Mouse (Mus musculus) limb, embryonic 11.5 days (tissue): ENCODE measurements around the gene Copb1. TPM values are rescaled to one million over a fixed set of nuclear protein-coding genes. Genes with fewer than 3 reads are reported as not detected.

ENCODE experiments used
- ATAC-seq: fragments of 200-750 bp; cut with Nextera tagmentation; 2 replicates; pipeline ENCODE4 v1.8.0; 2017; ENCODE audit warnings: low read depth; ENCODE audit not compliant: insufficient number of reproducible peaks, low FRiP score, low TSS enrichment
- DNase-seq: peaks from one replicate; pipeline ENCODE4 v3.0.0-alpha.2; 2015; ENCODE audit warnings: low spot score
- H3K27ac ChIP-seq: fragments of 300-500 bp; sonication (generic); replicated peaks from 2 replicates; pipeline ENCODE4 v1.5.1; 2014; ENCODE audit warnings: low read depth, mild to moderate bottlenecking, low read length
- H3K27me3 ChIP-seq: fragments of 300-500 bp; sonication (generic); 2 replicates; pipeline ENCODE4 v1.6.1; 2014; ENCODE audit warnings: mild to moderate bottlenecking, low read length, mixed read lengths; ENCODE audit not compliant: control insufficient read depth, insufficient read depth
- H3K36me3 ChIP-seq: fragments of 300-500 bp; sonication (generic); 2 replicates; pipeline ENCODE4 v1.6.1; 2014; ENCODE audit warnings: mild to moderate bottlenecking, low read length, moderate library complexity, mixed read lengths; ENCODE audit not compliant: control insufficient read depth, insufficient read depth
- H3K4me1 ChIP-seq: fragments of 300-500 bp; sonication (generic); 2 replicates; pipeline ENCODE4 v1.6.1; 2014; ENCODE audit warnings: low read length, mixed read lengths; ENCODE audit not compliant: control insufficient read depth, insufficient read depth
- H3K4me2 ChIP-seq: fragments of 300-500 bp; sonication (generic); 2 replicates; pipeline ENCODE4 v1.6.1; 2014; ENCODE audit warnings: low read depth, mild to moderate bottlenecking, moderate library complexity; ENCODE audit not compliant: severe bottlenecking
- H3K4me3 ChIP-seq: fragments of 300-500 bp; sonication (generic); 2 replicates; pipeline ENCODE4 v1.5.1; 2014; ENCODE audit warnings: low read depth, low read length
- H3K9ac ChIP-seq: fragments of 300-500 bp; sonication (generic); 2 replicates; pipeline ENCODE4 v1.6.1; 2014; ENCODE audit warnings: mild to moderate bottlenecking, low read length
- H3K9me3 ChIP-seq: fragments of 300-500 bp; sonication (generic); 2 replicates; pipeline ENCODE4 v1.6.1; 2016; ENCODE audit warnings: low read length; ENCODE audit not compliant: control insufficient read depth
- WGBS: fragments of 180-500 bp; shearing (Covaris S2); extraction: QIAGEN DNeasy Blood & Tissue Kit; methylation state at CpG from one replicate; pipeline ENCODE4 v1.1.7; 2014; 5-methylcytosine and 5-hydroxymethylcytosine counted together
- polyA plus RNA-seq: library from polyadenylated mRNA; unstranded; fragments of >200 nt; fragmentation: Nextera tagmentation; extraction: Ambion mirVana; gene quantifications from 2 replicates; pipeline ENCODE4 v1.2.1, GENCODE M21; 2014

Gene Copb1
- 133 and 140 TPM in 2 replicates for polyA plus RNA-seq

- H3K27me3 ChIP-seq = no peaks in the 10 kb centered on the region
- H3K4me1 ChIP-seq = no peaks in the 10 kb centered on the region
- no peaks in the 10 kb centered on the region for H3K9me3 ChIP-seq
- 0 out of 2 replicates have a peak within 1 kb of the TSS, but pooled peaks have one; percentile 42 for H3K27ac ChIP-seq
- DNase-seq (peak; percentile 94), ATAC-seq (peak; percentile 97)
- H3K4me3 ChIP-seq = peak within 1 kb of the TSS; percentile 96
- H3K9ac ChIP-seq = peak within 1 kb of the TSS; percentile 95
- peaks cover 11% of the 10 kb centered on the region for H3K36me3 ChIP-seq
- WGBS = 2% methylated on average over 75 of the region's 75 CpGs
- peak within 1 kb of the TSS; percentile 58 for H3K4me2 ChIP-seq
Measured at GRCm38 (mm10) chr7:114253885-114254833, at the start of gene Copb1. Gene Copb1, minus strand, starts transcription at chr7:114254711.

- 86% methylated on average over 4 of the region's 4 CpGs for WGBS
- Histone ChIP-seq H3K4me2 (no peak overlapping the region), H3K27ac (no peak overlapping the region), H3K4me3 (no peak overlapping the region), H3K36me3 (no peaks in the 10 kb centered on the region), H3K9ac (no peak overlapping the region), H3K27me3 (no peaks in the 10 kb centered on the region), H3K4me1 (no peaks in the 10 kb centered on the region), H3K9me3 (no peaks in the 10 kb centered on the region)
- ATAC-seq (no peak), DNase-seq (no peak)
Measured at GRCm38 (mm10) chr7:114301293-114301782, 46.8 kb upstream of the Copb1 start.

GRCm38 (mm10) chr7:114300782-114301181 is 46.3 kb upstream of the Copb1 start:
- 88% methylated on average over 2 of the region's 2 CpGs for WGBS
- H3K9me3 ChIP-seq = no peaks in the 10 kb centered on the region
- H3K36me3 ChIP-seq = no peaks in the 10 kb centered on the region
- no peak overlapping the region for H3K4me3 ChIP-seq
- H3K27ac ChIP-seq = no peak overlapping the region
- H3K9ac ChIP-seq = no peak overlapping the region
- H3K27me3 ChIP-seq = no peaks in the 10 kb centered on the region
- ATAC-seq = no peak
- H3K4me2 ChIP-seq = no peak overlapping the region
- no peak for DNase-seq
- H3K4me1 ChIP-seq = no peaks in the 10 kb centered on the region

DNA sequence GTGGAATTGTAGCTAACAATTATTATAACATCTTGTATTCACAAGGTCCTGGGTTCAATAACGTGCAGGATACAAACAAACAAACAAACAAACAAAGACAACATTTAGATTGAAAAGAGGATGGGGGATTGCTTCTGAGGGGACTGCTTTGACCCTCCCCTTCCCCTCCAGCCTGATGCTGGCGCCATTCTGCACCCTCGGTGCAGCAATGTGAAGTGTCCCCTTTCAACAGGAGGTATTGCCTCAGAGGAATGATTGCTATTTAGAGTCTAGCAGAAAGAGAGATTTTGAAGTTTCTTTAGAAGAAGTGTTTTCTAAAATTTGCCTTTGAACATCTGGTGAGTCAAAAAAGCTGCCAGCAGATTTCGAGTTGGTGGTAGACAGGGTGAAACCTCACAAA is 44.7 kb upstream of the Copb1 start:
- no peaks in the 10 kb centered on the region for H3K9me3 ChIP-seq
- no peak for ATAC-seq

DNA sequence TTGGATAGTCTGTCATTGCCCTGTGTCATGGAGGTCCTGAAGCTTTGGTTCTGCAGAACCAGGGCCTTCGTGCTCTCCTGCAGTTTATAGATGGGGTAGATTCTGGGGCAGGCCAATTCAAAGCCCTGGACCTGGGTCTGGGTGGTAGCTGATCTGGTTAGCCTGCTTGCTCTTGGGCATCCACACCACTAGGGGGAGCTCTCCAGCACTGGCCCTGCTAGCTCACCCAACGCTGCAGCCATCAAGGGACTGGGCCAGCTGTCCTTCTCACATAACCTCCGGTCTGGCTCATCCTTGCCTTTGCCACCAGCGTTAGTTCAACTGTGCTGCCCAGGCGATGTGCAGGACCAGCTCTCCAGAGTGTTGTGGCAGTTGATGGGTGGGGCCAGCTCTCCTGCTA is 40.2 kb upstream of the Copb1 start:
- Histone ChIP-seq H3K27me3 (no peaks in the 10 kb centered on the region), H3K4me2 (no peak overlapping the region), H3K9ac (no peak overlapping the region), H3K36me3 (no peaks in the 10 kb centered on the region), H3K27ac (no peak overlapping the region), H3K4me3 (no peak overlapping the region), H3K9me3 (no peaks in the 10 kb centered on the region), H3K4me1 (0 out of 2 replicates have a peak, but pooled peaks cover 2% of the 10 kb centered on the region)
- 81% methylated on average over 5 of the region's 5 CpGs for WGBS
- DNase-seq (no peak), ATAC-seq (no peak)

More for the DNA sequence above, 44.7 kb upstream of the Copb1 start:
- 69% methylated on average over 4 of the region's 4 CpGs for WGBS
- Histone ChIP-seq H3K27ac (no peak overlapping the region), H3K4me1 (no peaks in the 10 kb centered on the region), H3K36me3 (no peaks in the 10 kb centered on the region), H3K4me3 (no peak overlapping the region), H3K4me2 (no peak overlapping the region), H3K9ac (no peak overlapping the region), H3K27me3 (no peaks in the 10 kb centered on the region)
- DNase-seq = no peak

DNA sequence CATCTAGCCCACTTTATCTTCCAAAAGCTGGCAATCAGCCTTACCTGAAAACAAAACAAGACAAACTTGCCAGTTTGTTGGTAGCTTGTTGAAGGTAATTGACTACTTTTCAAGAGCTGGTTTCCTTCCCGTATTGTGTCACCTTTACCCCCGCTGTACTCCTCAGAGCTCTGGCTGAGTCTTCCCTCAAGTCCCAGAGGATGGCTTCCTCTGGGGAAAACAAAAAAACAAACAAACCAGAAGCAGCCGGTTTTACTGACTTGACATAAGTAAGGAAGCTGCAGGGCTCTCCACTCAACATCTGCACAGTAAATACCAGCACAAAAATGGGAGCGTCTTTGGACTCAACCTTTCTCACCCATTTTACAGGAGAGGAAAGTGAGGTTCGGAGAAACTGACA is 39.4 kb upstream of the Copb1 start:
- Histone ChIP-seq H3K4me2 (no peak overlapping the region), H3K4me1 (0 out of 2 replicates have a peak, but pooled peaks cover 2% of the 10 kb centered on the region), H3K36me3 (no peaks in the 10 kb centered on the region), H3K4me3 (no peak overlapping the region), H3K9me3 (no peaks in the 10 kb centered on the region), H3K9ac (no peak overlapping the region), H3K27ac (no peak overlapping the region), H3K27me3 (no peaks in the 10 kb centered on the region)
- ATAC-seq = no peak
- WGBS = 76% methylated on average over 5 of the region's 5 CpGs
- DNase-seq = no peak

GRCm38 (mm10) chr7:114292501-114292971 is 38.0 kb upstream of the Copb1 start:
- DNase-seq (peak; percentile 40), ATAC-seq (peak; percentile 35; the same call in 1 of the 2 replicates)
- Histone ChIP-seq H3K4me1 (0 out of 2 replicates have a peak, but pooled peaks cover 2% of the 10 kb centered on the region), H3K9me3 (no peaks in the 10 kb centered on the region), H3K4me3 (no peak overlapping the region), H3K27me3 (no peaks in the 10 kb centered on the region), H3K9ac (no peak overlapping the region), H3K4me2 (peak overlapping the region; percentile 20; the same call in 1 of the 2 replicates), H3K27ac (no peak overlapping the region), H3K36me3 (no peaks in the 10 kb centered on the region)
- WGBS = 23% methylated on average over 12 of the region's 12 CpGs

DNA sequence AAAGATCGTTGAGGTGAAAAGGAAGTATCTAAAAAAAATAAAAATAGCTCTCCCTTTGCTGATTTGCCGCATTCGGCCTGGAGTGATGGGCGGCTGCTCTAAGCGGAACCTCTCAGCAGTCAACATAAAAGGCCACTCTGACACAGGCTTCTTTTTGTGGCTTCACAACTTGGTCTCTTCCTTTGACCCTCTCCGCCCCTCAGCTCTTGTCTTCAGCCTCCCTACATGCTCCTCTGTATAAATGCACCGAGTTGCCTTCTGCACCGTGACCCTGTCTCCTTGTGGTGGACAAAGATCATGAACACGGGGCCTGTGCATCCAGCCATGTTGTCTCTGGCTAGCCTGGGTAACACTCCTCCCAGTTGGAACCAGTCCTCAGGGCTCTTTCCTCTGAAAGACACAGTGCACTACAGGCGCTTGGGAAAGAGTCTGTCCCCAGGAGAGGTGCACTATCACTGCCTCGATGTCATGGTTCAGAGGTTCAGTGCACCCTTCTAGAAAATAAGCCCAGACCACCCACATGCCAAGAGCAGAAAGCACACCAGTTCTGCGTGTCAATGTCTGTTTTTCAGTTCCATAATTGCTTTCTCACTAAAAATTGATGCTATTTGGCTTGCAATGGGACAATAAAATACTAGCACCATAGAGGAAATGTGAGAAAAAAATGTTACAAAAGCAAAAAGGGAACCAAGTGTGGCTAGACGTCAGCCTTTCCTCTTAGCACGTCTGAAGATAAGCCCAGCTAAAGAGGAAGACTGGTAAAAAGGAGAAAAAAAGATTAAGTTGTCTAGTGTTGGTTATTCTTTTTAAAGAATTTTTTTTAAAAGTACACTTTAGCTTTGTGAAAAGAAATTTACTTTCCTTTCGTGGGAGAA is 37.2 kb upstream of the Copb1 start:
- H3K9me3 ChIP-seq = no peaks in the 10 kb centered on the region
- ATAC-seq (no peak), DNase-seq (no peak)
- no peaks in the 10 kb centered on the region for H3K27me3 ChIP-seq
- 0 out of 2 replicates have a peak, but pooled peaks cover 2% of the 10 kb centered on the region for H3K4me1 ChIP-seq
- no peak overlapping the region for H3K27ac ChIP-seq
- H3K4me3 ChIP-seq = no peak overlapping the region
- no peaks in the 10 kb centered on the region for H3K36me3 ChIP-seq
- H3K4me2 ChIP-seq = no peak overlapping the region
- WGBS = 69% methylated on average over 15 of the region's 15 CpGs
- H3K9ac ChIP-seq = no peak overlapping the region
